Mouse (Mus musculus) heart, adult 2 months (tissue): ENCODE data around the gene Ttc28. TPM values are rescaled to one million over a fixed set of nuclear protein-coding genes. Genes with fewer than 3 reads are reported as not detected.

ENCODE experiments used
- DNase-seq, 2 experiments: peaks; one replicate each; pipeline ENCODE4 v3.0.0; 2021
- H3K27ac ChIP-seq: fragments of 200-600 bp; 2 replicates; pipeline ENCODE4 v1.8.1; 2022
- H3K27me3 ChIP-seq: fragments of 200-500 bp; 2 replicates; pipeline ENCODE4 v1.6.1; 2012; ENCODE audit warnings: mild to moderate bottlenecking, low read length, inconsistent platforms, mixed read lengths; ENCODE audit not compliant: control insufficient read depth, insufficient read depth
- H3K36me3 ChIP-seq: fragments of 200-500 bp; 2 replicates; pipeline ENCODE4 v1.6.1; 2012; ENCODE audit warnings: low read length, inconsistent platforms; ENCODE audit not compliant: control insufficient read depth, insufficient read depth
- H3K4me1 ChIP-seq: fragments of 200-500 bp; 2 replicates; pipeline ENCODE4 v1.6.1; 2011; ENCODE audit warnings: low read length; ENCODE audit not compliant: control insufficient read depth, insufficient read depth
- H3K4me3 ChIP-seq: fragments of 200-600 bp; 2 replicates; pipeline ENCODE4 v1.8.1; 2022
- H3K79me2 ChIP-seq: fragments of 200-500 bp; replicated peaks from 2 replicates; pipeline ENCODE4 v1.6.1; 2012; ENCODE audit warnings: mild to moderate bottlenecking, inconsistent platforms, low read length, moderate library complexity, mixed read lengths; ENCODE audit not compliant: control insufficient read depth, insufficient read depth
- H3K9ac ChIP-seq: fragments of 200-500 bp; 2 replicates; pipeline ENCODE4 v1.6.1; 2012; ENCODE audit warnings: low read depth, mild to moderate bottlenecking, control low read depth, inconsistent platforms, low read length, mixed read lengths
- CTCF ChIP-seq: fragments of 200-600 bp; IDR thresholded peaks from 2 replicates; pipeline ENCODE4 v1.8.1; 2022; ENCODE audit warnings: antibody characterized with exemption, mild to moderate bottlenecking, moderate library complexity
- EP300 ChIP-seq: fragments of 200-500 bp; IDR thresholded peaks from 2 replicates; pipeline ENCODE4 v1.6.1; 2011; ENCODE audit warnings: low read depth, low read length, control low read depth; ENCODE audit not compliant: insufficient read depth
- POLR2A ChIP-seq: fragments of 200-500 bp; IDR thresholded peaks from 2 replicates; pipeline ENCODE4 v1.6.1; 2011; ENCODE audit warnings: mild to moderate bottlenecking, low read depth, low read length, control low read depth; ENCODE audit not compliant: insufficient read depth
- WGBS: fragments of 180-500 bp; shearing (Covaris S2); methylation state at CpG from one replicate; pipeline ENCODE4 v1.1.7; 2018; 5-methylcytosine and 5-hydroxymethylcytosine counted together
- intact Hi-C: fragments of 180-260 bp; cut with DNase I; formaldehyde crosslinking; loops from one replicate; pipeline ENCODE4 v1.15.1; 2025
- microRNA-seq, 2 experiments: library from miRNA; unstranded; fragments of <30 nt; microRNA quantifications; one replicate each; pipeline ENCODE4 v1.2.0; 2021
- polyA plus RNA-seq: library from polyadenylated mRNA; depleted of rRNA; stranded (reverse); fragments of >200 nt; gene quantifications from 2 replicates; pipeline ENCODE4 v1.2.3, GENCODE M21; 2012; rRNA removed
- total RNA-seq, 2 experiments: library from RNA; stranded (reverse); gene quantifications; 2 replicates each; pipeline ENCODE4 v1.2.3; 2021

Gene Ttc28
- total and polyA plus RNA-seq, 3 experiments: 7.2 to 15.0 (median 12.3) TPM

DNA sequence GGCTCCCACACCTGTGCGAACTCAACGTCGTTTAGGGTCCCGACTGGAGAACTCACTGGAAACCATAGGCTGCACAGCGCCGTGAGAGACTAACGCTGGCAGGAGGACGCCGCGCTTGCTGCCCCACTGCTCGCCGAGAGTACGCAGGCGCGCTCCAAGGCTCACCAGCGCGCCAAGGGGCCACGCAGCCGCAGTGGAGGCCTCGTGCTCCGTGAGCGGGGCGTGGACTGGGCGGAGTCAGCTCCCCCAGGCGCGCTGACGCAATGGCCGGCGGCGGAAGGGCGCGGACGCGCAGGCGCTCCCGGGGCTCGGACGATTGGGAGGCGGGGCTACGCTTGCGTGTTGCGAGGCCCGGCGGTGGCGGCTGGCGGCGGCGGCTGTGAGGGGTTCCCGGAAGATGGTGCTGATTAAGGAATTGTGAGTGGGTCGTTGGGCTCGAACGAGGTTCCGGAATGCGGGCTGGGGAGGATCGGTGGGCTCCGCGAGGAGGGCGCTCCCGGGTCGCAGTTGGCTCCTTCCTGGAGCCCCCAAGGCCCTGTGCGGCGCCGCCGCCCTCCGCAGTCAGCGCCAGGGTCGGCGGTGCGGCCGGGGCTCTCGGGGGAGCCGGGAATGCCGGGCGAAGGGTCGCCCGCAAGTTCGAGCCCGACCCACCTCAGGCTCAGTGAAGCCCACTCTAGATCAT is 451.0 kb downstream of the Ttc28 start, which contains the start of gene Pitpnb:
Pitpnb (plus strand) TSS at position 347 of the 682 bp plus-strand sequence.
- Histone ChIP-seq H3K9ac (peak within 1 kb of the TSS; percentile 86), H3K79me2 (peaks cover 6% of the 10 kb centered on the region), H3K27me3 (no peaks in the 10 kb centered on the region), H3K4me1 (peaks cover 5% of the 10 kb centered on the region), H3K27ac (peak within 1 kb of the TSS; percentile 93), H3K36me3 (peaks cover 8% of the 10 kb centered on the region; the same call in 1 of the 2 replicates), H3K4me3 (peak within 1 kb of the TSS; percentile 78)
- peak; percentile 100 for DNase-seq
- under 1% methylated on average over 76 of the region's 78 CpGs for WGBS
- peak; percentile 96 for TF ChIP-seq POLR2A
- TF ChIP-seq CTCF: peak; percentile 32
- no peak for TF ChIP-seq EP300
- intact Hi-C loops: loop anchor here (5.0 kb wide), 1 partner anchor 883 kb away; the partner anchor contains the start of gene Fbrsl1

GRCm38 (mm10) chr5:111331099-111331435 is 451.5 kb downstream of the Ttc28 start:
- no peak for TF ChIP-seq POLR2A
- TF ChIP-seq EP300: no peak
- TF ChIP-seq CTCF: no peak
- no peak for DNase-seq
- Histone ChIP-seq H3K27me3 (no peaks in the 10 kb centered on the region), H3K4me3 (peak overlapping the region; percentile 78), H3K4me1 (peaks cover 5% of the 10 kb centered on the region), H3K79me2 (peaks cover 8% of the 10 kb centered on the region), H3K9ac (peak overlapping the region; percentile 86), H3K36me3 (peaks cover 8% of the 10 kb centered on the region; the same call in 1 of the 2 replicates), H3K27ac (peak overlapping the region; percentile 93)
- intact Hi-C loops: loop anchor here (5.0 kb wide), 1 partner anchor 884 kb away; the partner anchor contains the start of gene Fbrsl1
- under 1% methylated on average over 14 of the region's 14 CpGs for WGBS

GRCm38 (mm10) chr5:111335939-111336691 is 456.5 kb downstream of the Ttc28 start:
- no peaks in the 10 kb centered on the region for H3K27me3 ChIP-seq
- intact Hi-C loops: no loop called here
- WGBS: 77% methylated on average over 8 of the region's 8 CpGs
- DNase-seq: no peak
- peaks cover 4% of the 10 kb centered on the region for H3K4me1 ChIP-seq
- no peak overlapping the region for H3K27ac ChIP-seq
- H3K4me3 ChIP-seq: no peak overlapping the region
- H3K79me2 ChIP-seq: peaks cover 8% of the 10 kb centered on the region
- H3K9ac ChIP-seq: no peak overlapping the region
- TF ChIP-seq EP300 (no peak), POLR2A (no peak), CTCF (no peak)
- H3K36me3 ChIP-seq: peaks cover 8% of the 10 kb centered on the region

Small RNA genes lying within 50 kb of the gene (microRNA-seq; reads per million reads assigned to microRNA genes)
- gene Mir701: 7.9 to 9.3 reads per million in 2 experiments

Other genes starting within 250 kb of the Ttc28 start
- gene Noc4l, start 226.4 kb upstream of the Ttc28 start, total RNA-seq: 10 to 100 TPM; 12.5 to 14.5 TPM
- 22.1 and 25.3 TPM in 2 replicates for gene Noc4l, start 226.4 kb upstream of the Ttc28 start, polyA plus RNA-seq
- 1 to 10 TPM; 8.9 to 9.1 TPM for gene Ddx51, start 226.4 kb upstream of the Ttc28 start, total RNA-seq
- gene Ddx51, start 226.4 kb upstream of the Ttc28 start, polyA plus RNA-seq: 8.8 and 10.8 TPM in 2 replicates
- gene Ep400, start 109.1 kb upstream of the Ttc28 start, total RNA-seq: 10 to 100 TPM; 31.4 to 32.6 TPM
- 18.4 and 21.0 TPM in 2 replicates for gene Ep400, start 109.1 kb upstream of the Ttc28 start, polyA plus RNA-seq
- gene Pus1, start 99.1 kb upstream of the Ttc28 start, total RNA-seq: 10 to 100 TPM; 19.1 to 21.3 TPM
- gene Pus1, start 99.1 kb upstream of the Ttc28 start, polyA plus RNA-seq: 15.8 and 16.2 TPM in 2 replicates
- gene Ulk1, start 69.7 kb upstream of the Ttc28 start, total RNA-seq: 10 to 100 TPM; 64.8 to 82.1 TPM
- 55.9 and 62.6 TPM in 2 replicates for gene Ulk1, start 69.7 kb upstream of the Ttc28 start, polyA plus RNA-seq
- gene Hscb, start 40.0 kb upstream of the Ttc28 start, total RNA-seq: 10 to 100 TPM; 18.5 to 18.7 TPM
- 14.8 and 17.7 TPM in 2 replicates for gene Hscb, start 40.0 kb upstream of the Ttc28 start, polyA plus RNA-seq
- 1 to 10 TPM; 2.6 to 3.1 TPM for gene Chek2, start 39.8 kb upstream of the Ttc28 start, total RNA-seq
- 3.4 and 5.5 TPM in 2 replicates for gene Chek2, start 39.8 kb upstream of the Ttc28 start, polyA plus RNA-seq